Mouse (Mus musculus) C2C12 (cell line): ENCODE data around the gene Frem2.

ENCODE experiments used
- CTCF ChIP-seq: IDR thresholded peaks from one replicate; pipeline ENCODE4 v1.5.1; 2011; ENCODE audit not compliant: control insufficient read depth, insufficient read depth, insufficient read length
- MAX ChIP-seq: IDR thresholded peaks from one replicate; pipeline ENCODE4 v1.6.1; 2011; ENCODE audit warnings: mild to moderate bottlenecking, control low read depth
- USF1 ChIP-seq: IDR thresholded peaks from one replicate; pipeline ENCODE4 v1.6.1; 2011; ENCODE audit warnings: low read depth, mild to moderate bottlenecking, control low read depth, moderate library complexity

- no peak for TF ChIP-seq CTCF
- TF ChIP-seq MAX = no peak
- no peak for TF ChIP-seq USF1
These were observed 57.0 kb downstream of the Frem2 start for GRCm38 (mm10) chr3:53600140-53600539.
